Mouse (Mus musculus) cerebellum, adult 2 months (tissue): ENCODE measurements at regions not wholly inside any gene's neighbourhood (a gene's known extent, or its start where the extent isn't known, plus 50 kb on each side); places are given as distances from the start of the nearest gene placed in this dataset.

ENCODE experiments used
- CTCF ChIP-seq: fragments of 200-500 bp; IDR thresholded peaks from 2 replicates; pipeline ENCODE4 v1.5.1; 2011; ENCODE audit warnings: low read depth, mild to moderate bottlenecking, control low read depth, low read length, moderate library complexity, borderline replicate concordance; ENCODE audit not compliant: insufficient read depth
- POLR2A ChIP-seq: fragments of 200-500 bp; IDR thresholded peaks from 2 replicates; pipeline ENCODE4 v1.6.1; 2011; ENCODE audit warnings: low read length, control low read depth, borderline replicate concordance; ENCODE audit not compliant: insufficient read depth

GRCm38 (mm10) chr7:124861397-124861796 is 583.1 kb upstream of the Kdm8 start:
- TF ChIP-seq CTCF (no peak), POLR2A (no peak)
